Mouse (Mus musculus): ENCODE measurements around the gene Phb. TPM values are rescaled to one million over a fixed set of nuclear protein-coding genes. Genes with fewer than 3 reads are reported as not detected.

Gene Phb
- 200 and 220 TPM in 2 replicates for polyA plus RNA-seq (2014; fragmentation: Nextera tagmentation; extraction: Ambion mirVana)

GRCm38 (mm10) chr11:95666529-95667149 lies at the start of gene Phb:
Phb (plus strand) TSS chr11:95666957.
- peak within 1 kb of the TSS; percentile 80 for H3K4me2 ChIP-seq (replicated peaks)
- 2% methylated on average over 25 of the region's 25 CpGs for WGBS
- H3K9me3 ChIP-seq (ENCODE audit: control insufficient read depth, low read length), result no peaks in the 10 kb centered on the region
- peak within 1 kb of the TSS; percentile 58 for H3K9ac ChIP-seq
- H3K36me3 ChIP-seq (replicated peaks; ENCODE audit: control insufficient read depth, insufficient read depth), result peaks cover 22% of the 10 kb centered on the region
- DNase-seq (ENCODE audit: low spot score) (peak; percentile 97), ATAC-seq (ENCODE audit: low FRiP score) (peak; percentile 97)
- H3K27ac ChIP-seq, result 0 out of 2 replicates have a peak within 1 kb of the TSS, but pooled peaks have one; percentile 1
- H3K4me3 ChIP-seq (replicated peaks; ENCODE audit: low read length), result peak within 1 kb of the TSS; percentile 45
- no peaks in the 10 kb centered on the region for H3K27me3 ChIP-seq (ENCODE audit: control insufficient read depth, insufficient read depth, low read length)
- peaks cover 7% of the 10 kb centered on the region for H3K4me1 ChIP-seq (replicated peaks; ENCODE audit: control insufficient read depth, insufficient read depth, low read length)

GRCm38 (mm10) chr11:95617785-95618465 lies 48.8 kb upstream of the Phb start:
- H3K4me1 ChIP-seq (replicated peaks; ENCODE audit: control insufficient read depth, insufficient read depth, low read length), result 0 out of 2 replicates have a peak, but pooled peaks cover 8% of the 10 kb centered on the region
- ATAC-seq (ENCODE audit: low FRiP score), result no peak
- peak; percentile 38 for DNase-seq (ENCODE audit: low spot score)
- 0 out of 2 replicates have a peak overlapping the region, but pooled peaks have one; percentile 11 for H3K9ac ChIP-seq
- H3K4me2 ChIP-seq (replicated peaks), result 0 out of 2 replicates have a peak overlapping the region, but pooled peaks have one; percentile 19
- H3K27me3 ChIP-seq (ENCODE audit: control insufficient read depth, insufficient read depth, low read length), result no peaks in the 10 kb centered on the region
- H3K9me3 ChIP-seq (ENCODE audit: control insufficient read depth, low read length), result no peaks in the 10 kb centered on the region
- H3K27ac ChIP-seq, result peak overlapping the region; percentile 36
- no peaks in the 10 kb centered on the region for H3K36me3 ChIP-seq (replicated peaks; ENCODE audit: control insufficient read depth, insufficient read depth)
- WGBS, result 50% methylated on average over 19 of the region's 19 CpGs
- H3K4me3 ChIP-seq (replicated peaks; ENCODE audit: low read length), result no peak overlapping the region

GRCm38 (mm10) chr11:95619081-95619480 lies 47.7 kb upstream of the Phb start:
- Histone ChIP-seq H3K4me3 (replicated peaks; ENCODE audit: low read length) (no peak overlapping the region), H3K4me2 (replicated peaks) (no peak overlapping the region), H3K9me3 (ENCODE audit: control insufficient read depth, low read length) (no peaks in the 10 kb centered on the region), H3K27me3 (ENCODE audit: control insufficient read depth, insufficient read depth, low read length) (no peaks in the 10 kb centered on the region), H3K9ac (no peak overlapping the region), H3K4me1 (replicated peaks; ENCODE audit: control insufficient read depth, insufficient read depth, low read length) (0 out of 2 replicates have a peak, but pooled peaks cover 8% of the 10 kb centered on the region), H3K27ac (no peak overlapping the region), H3K36me3 (replicated peaks; ENCODE audit: control insufficient read depth, insufficient read depth) (no peaks in the 10 kb centered on the region)
- ATAC-seq (ENCODE audit: low FRiP score), result peak; percentile 28; the same call in 1 of the 2 replicates
- 48% methylated on average over 3 of the region's 3 CpGs for WGBS
- no peak for DNase-seq (ENCODE audit: low spot score)

- no peak overlapping the region for H3K4me2 ChIP-seq (replicated peaks)
- H3K27me3 ChIP-seq (ENCODE audit: control insufficient read depth, insufficient read depth, low read length), result no peaks in the 10 kb centered on the region
- DNase-seq (ENCODE audit: low spot score) (no peak), ATAC-seq (ENCODE audit: low FRiP score) (no peak)
- no peak overlapping the region for H3K9ac ChIP-seq
- no peaks in the 10 kb centered on the region for H3K9me3 ChIP-seq (ENCODE audit: control insufficient read depth, low read length)
- H3K4me1 ChIP-seq (replicated peaks; ENCODE audit: control insufficient read depth, insufficient read depth, low read length), result 0 out of 2 replicates have a peak, but pooled peaks cover 8% of the 10 kb centered on the region
- H3K4me3 ChIP-seq (replicated peaks; ENCODE audit: low read length), result no peak overlapping the region
- no peaks in the 10 kb centered on the region for H3K36me3 ChIP-seq (replicated peaks; ENCODE audit: control insufficient read depth, insufficient read depth)
- WGBS, result 88% methylated on average over 5 of the region's 5 CpGs
- no peak overlapping the region for H3K27ac ChIP-seq
Observed at GRCm38 (mm10) chr11:95619886-95620444, 46.8 kb upstream of the Phb start.

GRCm38 (mm10) chr11:95621010-95621409 lies 45.7 kb upstream of the Phb start:
- Histone ChIP-seq H3K27me3 (ENCODE audit: control insufficient read depth, insufficient read depth, low read length) (no peaks in the 10 kb centered on the region), H3K4me3 (replicated peaks; ENCODE audit: low read length) (no peak overlapping the region), H3K9me3 (ENCODE audit: control insufficient read depth, low read length) (no peaks in the 10 kb centered on the region), H3K9ac (no peak overlapping the region), H3K27ac (no peak overlapping the region), H3K4me1 (replicated peaks; ENCODE audit: control insufficient read depth, insufficient read depth, low read length) (0 out of 2 replicates have a peak, but pooled peaks cover 8% of the 10 kb centered on the region), H3K36me3 (replicated peaks; ENCODE audit: control insufficient read depth, insufficient read depth) (no peaks in the 10 kb centered on the region), H3K4me2 (replicated peaks) (no peak overlapping the region)
- 55% methylated on average over 4 of the region's 4 CpGs for WGBS
- ATAC-seq (ENCODE audit: low FRiP score) (no peak), DNase-seq (ENCODE audit: low spot score) (no peak)

GRCm38 (mm10) chr11:95621541-95622130 lies 45.1 kb upstream of the Phb start:
- Histone ChIP-seq H3K27me3 (ENCODE audit: control insufficient read depth, insufficient read depth, low read length) (no peaks in the 10 kb centered on the region), H3K4me1 (replicated peaks; ENCODE audit: control insufficient read depth, insufficient read depth, low read length) (0 out of 2 replicates have a peak, but pooled peaks cover 8% of the 10 kb centered on the region), H3K4me3 (replicated peaks; ENCODE audit: low read length) (no peak overlapping the region), H3K36me3 (replicated peaks; ENCODE audit: control insufficient read depth, insufficient read depth) (no peaks in the 10 kb centered on the region), H3K4me2 (replicated peaks) (no peak overlapping the region), H3K9ac (no peak overlapping the region), H3K9me3 (ENCODE audit: control insufficient read depth, low read length) (no peaks in the 10 kb centered on the region), H3K27ac (no peak overlapping the region)
- ATAC-seq (ENCODE audit: low FRiP score), result no peak
- WGBS, result 31% methylated on average over 9 of the region's 9 CpGs
- DNase-seq (ENCODE audit: low spot score), result no peak

GRCm38 (mm10) chr11:95622426-95622825 lies 44.3 kb upstream of the Phb start:
- no peaks in the 10 kb centered on the region for H3K9me3 ChIP-seq (ENCODE audit: control insufficient read depth, low read length)
- H3K27ac ChIP-seq, result no peak overlapping the region
- DNase-seq (ENCODE audit: low spot score) (no peak), ATAC-seq (ENCODE audit: low FRiP score) (no peak)
- no peaks in the 10 kb centered on the region for H3K36me3 ChIP-seq (replicated peaks; ENCODE audit: control insufficient read depth, insufficient read depth)
- H3K4me3 ChIP-seq (replicated peaks; ENCODE audit: low read length), result no peak overlapping the region
- no peak overlapping the region for H3K9ac ChIP-seq
- H3K27me3 ChIP-seq (ENCODE audit: control insufficient read depth, insufficient read depth, low read length), result no peaks in the 10 kb centered on the region
- H3K4me1 ChIP-seq (replicated peaks; ENCODE audit: control insufficient read depth, insufficient read depth, low read length), result 0 out of 2 replicates have a peak, but pooled peaks cover 7% of the 10 kb centered on the region
- no peak overlapping the region for H3K4me2 ChIP-seq (replicated peaks)
- WGBS, result 17% methylated on average over 8 of the region's 8 CpGs

GRCm38 (mm10) chr11:95630558-95630957 lies 36.2 kb upstream of the Phb start:
- Histone ChIP-seq H3K4me3 (replicated peaks; ENCODE audit: low read length) (no peak overlapping the region), H3K36me3 (replicated peaks; ENCODE audit: control insufficient read depth, insufficient read depth) (no peaks in the 10 kb centered on the region), H3K4me2 (replicated peaks) (no peak overlapping the region), H3K27me3 (ENCODE audit: control insufficient read depth, insufficient read depth, low read length) (peaks cover 3% of the 10 kb centered on the region; the same call in 1 of the 2 replicates), H3K9me3 (ENCODE audit: control insufficient read depth, low read length) (no peaks in the 10 kb centered on the region), H3K4me1 (replicated peaks; ENCODE audit: control insufficient read depth, insufficient read depth, low read length) (0 out of 2 replicates have a peak, but pooled peaks cover 3% of the 10 kb centered on the region), H3K27ac (no peak overlapping the region), H3K9ac (no peak overlapping the region)
- ATAC-seq (ENCODE audit: low FRiP score), result no peak
- DNase-seq (ENCODE audit: low spot score), result no peak
- 93% methylated on average over 6 of the region's 6 CpGs for WGBS

- Histone ChIP-seq H3K9ac (no peak overlapping the region), H3K9me3 (ENCODE audit: control insufficient read depth, low read length) (no peaks in the 10 kb centered on the region), H3K4me3 (replicated peaks; ENCODE audit: low read length) (no peak overlapping the region), H3K36me3 (replicated peaks; ENCODE audit: control insufficient read depth, insufficient read depth) (no peaks in the 10 kb centered on the region), H3K27me3 (ENCODE audit: control insufficient read depth, insufficient read depth, low read length) (peaks cover 3% of the 10 kb centered on the region; the same call in 1 of the 2 replicates), H3K4me1 (replicated peaks; ENCODE audit: control insufficient read depth, insufficient read depth, low read length) (0 out of 2 replicates have a peak, but pooled peaks cover 3% of the 10 kb centered on the region), H3K4me2 (replicated peaks) (no peak overlapping the region), H3K27ac (no peak overlapping the region)
- WGBS, result 67% methylated on average over 4 of the region's 4 CpGs
- no peak for DNase-seq (ENCODE audit: low spot score)
- no peak for ATAC-seq (ENCODE audit: low FRiP score)
Observed at GRCm38 (mm10) chr11:95631301-95631700, 35.5 kb upstream of the Phb start.

Data from hindbrain, embryonic 14.5 days (tissue).